Mouse (Mus musculus) yolk sac, embryonic 10.5 days (tissue): ENCODE data around the gene Abca13.

ENCODE experiments used
- DNase-seq: peaks from one replicate; pipeline ENCODE4 v3.0.0-alpha.2; 2017; ENCODE audit warnings: low spot score

Gene Abca13

DNA sequence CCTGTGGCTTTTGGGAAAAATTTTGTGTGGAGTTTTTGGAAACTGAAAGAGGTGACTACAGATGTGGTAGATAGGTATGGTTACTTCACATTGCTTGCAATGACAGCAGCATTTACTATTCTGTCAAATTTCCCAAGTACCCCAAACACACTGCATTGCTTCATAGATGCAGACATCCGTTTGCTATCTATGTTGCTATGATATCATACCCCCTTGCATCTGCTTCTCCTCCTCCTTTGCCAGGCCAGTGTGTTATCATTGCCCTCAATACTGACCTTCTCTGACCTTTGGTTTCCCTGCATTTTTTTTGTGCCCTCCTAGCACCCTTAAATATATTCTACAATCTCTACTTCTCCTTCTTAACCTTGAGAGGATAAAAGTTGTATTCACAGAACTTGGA, 341.4 kb downstream of the Abca13 start:
- no peak for DNase-seq

- no peak for DNase-seq
Observed at GRCm38 (mm10) chr11:9533658-9534202, 342.0 kb downstream of the Abca13 start.

DNA sequence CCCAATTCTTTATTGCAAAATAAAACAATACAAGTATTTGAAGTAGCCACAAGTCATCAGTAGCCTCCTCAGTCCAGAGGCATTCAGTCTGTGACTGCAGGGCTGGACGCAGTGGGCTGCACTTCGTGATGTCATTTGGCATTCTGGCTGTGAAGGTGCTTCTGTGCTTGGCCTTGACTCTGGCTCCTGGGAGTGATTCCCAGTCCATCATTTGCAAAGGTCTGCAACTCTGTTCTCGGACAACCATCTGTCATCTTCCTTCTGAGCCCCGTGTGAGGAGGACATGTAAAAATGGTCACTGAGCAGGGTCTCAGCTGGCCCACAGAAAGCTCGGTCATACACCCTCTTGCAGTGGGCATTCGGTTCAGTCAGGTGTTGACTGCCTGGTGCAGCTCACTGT, 345.1 kb downstream of the Abca13 start:
- DNase-seq, result no peak

DNA sequence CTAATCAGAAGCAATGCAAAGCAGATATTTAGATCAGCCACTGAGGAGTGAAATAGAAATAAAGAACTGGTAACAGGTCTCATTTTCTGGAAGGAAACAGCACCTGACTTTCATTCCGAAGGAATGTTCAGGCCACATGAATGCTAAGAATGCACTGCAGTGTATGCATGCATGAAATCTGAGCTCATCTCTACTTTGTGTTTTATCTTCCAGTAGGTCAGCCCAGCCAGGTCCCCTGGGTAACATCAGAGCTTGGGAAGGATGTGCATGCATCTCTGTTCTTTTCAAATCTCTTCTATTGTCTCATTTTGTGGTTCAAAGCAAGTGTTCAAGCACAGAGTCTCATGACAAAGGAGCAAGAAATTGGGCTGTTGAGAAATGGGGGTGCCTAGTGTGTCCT, 346.6 kb downstream of the Abca13 start:
- DNase-seq, result no peak

GRCm38 (mm10) chr11:9560026-9560425, 368.3 kb downstream of the Abca13 start:
- DNase-seq, result no peak

DNA sequence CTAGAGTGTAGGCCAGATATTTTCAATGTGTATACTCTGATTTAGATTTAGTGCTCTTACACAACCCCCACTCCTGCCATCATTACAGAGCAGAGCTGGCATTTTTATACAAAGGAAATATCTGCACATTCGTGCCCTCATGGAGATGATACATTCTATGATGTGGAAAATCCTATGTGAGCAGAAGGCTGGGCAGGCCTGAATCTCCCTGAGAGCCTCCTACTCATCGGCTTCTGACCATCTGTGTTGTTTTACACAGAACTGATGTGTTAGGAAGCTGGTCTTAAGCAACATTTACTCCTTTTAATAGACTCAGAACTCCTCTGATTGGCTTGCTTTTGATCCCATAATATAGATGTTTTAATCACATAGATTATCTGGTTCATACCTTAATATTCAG, 376.6 kb downstream of the Abca13 start:
- no peak for DNase-seq

- no peak for DNase-seq
Observed at GRCm38 (mm10) chr11:9570319-9570718, 378.6 kb downstream of the Abca13 start.

DNA sequence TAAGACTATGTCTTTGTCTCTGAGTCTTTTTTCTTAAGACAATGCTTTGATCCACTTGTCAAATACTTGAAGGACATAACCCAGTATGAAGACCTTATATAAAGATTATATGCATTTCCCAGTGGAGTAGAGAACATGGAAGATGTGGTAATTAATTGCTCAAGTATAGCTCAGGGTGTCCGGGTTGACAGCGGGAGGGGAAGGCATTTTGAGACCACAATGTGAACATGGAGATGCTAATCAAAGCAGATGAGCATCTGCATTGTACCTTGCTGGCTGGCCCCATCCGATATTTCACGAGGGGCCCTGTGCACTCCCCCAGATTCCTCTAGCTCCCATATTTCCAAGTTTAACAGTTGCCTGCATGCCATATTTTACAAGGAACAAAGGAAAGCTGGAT, 383.2 kb downstream of the Abca13 start:
- no peak for DNase-seq

DNA sequence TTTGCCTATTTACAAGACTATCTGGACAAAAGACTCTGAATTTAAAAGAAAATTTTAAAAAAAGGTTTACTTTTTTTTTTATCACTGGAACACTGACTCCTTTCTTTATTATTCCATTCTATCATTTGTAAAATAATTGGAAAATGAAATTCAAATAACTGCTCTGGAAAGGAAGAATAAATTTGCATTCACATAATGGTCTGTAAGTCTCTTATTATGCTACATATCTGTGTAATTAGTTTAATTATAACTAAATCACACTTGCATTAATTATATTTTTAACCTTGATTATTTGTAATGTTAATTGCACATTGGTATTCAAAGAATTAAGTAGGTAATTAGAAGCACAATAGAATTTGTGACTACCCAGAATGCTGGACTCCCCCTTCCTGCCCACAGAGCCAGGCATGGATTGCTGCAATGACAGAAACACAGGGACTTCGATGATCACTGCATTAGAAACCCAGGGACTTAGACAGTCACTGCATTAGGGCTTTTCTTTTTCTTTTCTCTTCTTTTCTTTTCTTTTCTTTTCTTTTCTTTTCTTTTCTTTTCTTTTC, 400.1 kb downstream of the Abca13 start:
- no peak for DNase-seq

DNA sequence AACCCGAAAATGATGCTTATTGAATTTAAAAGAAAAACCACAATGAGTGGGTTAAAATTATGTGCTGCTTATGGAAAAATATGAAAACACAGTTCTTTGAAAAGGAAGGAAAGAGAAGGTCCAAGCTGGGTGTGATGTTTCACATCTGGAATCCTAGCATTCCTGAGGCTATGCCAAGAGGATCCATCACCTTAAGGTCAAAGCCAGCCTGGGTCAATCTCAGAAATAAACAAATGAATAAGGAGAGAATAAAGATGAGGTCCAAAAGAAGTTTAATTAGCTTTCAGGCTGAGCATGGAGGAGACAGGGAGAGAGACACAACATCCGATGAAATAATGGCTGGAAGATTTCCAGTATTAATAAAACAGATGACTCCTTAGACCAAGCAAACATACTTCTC, 405.6 kb downstream of the Abca13 start:
- no peak for DNase-seq

DNA sequence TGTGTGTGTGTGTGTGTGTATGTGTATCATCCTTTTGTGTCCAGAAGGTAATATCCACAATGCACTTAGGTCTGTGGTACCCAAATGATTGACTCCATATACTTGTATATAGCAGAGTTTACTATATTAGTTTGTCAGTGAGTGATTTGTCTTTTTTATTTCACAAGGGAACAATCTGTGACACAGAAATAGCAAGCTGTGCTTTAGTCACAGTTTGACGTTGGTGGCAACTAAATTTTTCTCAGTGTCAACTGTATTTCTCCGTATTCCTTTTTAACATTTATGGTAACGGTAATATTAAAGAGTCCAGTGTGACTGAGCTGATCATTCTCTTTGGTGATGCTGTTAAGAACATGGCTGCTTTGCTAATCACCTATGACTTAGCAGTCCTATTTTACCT, 409.4 kb downstream of the Abca13 start:
- no peak for DNase-seq

DNA sequence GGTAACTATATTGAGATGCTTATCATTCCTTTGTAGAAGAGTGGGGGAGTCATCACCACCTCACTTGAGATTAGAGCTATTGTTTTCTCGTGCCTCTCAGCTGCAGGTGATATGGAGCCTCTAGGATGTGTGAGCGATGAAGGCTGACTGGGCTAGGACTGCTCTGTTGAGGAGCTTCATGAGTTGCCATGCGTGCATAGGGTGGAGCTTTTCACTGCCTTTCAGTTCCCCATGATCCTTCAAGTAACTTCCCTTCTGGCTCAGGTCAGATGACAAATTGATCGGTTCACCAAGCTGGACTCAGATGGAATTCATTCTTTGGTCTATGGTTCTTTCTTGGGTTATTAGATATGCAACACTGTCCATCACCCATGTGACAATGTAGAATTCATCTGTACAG, 410.4 kb downstream of the Abca13 start:
- DNase-seq, result no peak

DNA sequence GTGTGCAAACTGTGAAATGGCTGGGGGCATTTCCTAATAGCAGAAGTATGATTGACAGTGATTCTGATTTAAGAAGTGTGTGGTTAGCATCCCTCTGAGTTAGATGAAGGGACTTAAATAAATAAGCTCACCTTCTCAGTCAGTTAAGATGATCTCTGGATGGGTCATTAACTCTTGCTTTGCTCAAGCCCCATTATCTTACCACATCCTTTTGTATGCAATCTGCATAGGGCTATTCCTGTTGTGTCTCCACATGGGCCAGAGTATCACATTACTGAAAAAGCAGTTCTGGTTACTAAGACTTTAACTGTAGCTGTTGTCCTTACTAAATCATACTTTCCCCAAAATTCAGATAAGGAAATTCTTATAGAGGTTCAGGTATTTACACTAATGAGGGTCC, 416.5 kb downstream of the Abca13 start:
- DNase-seq, result no peak

- DNase-seq, result no peak
Observed at GRCm38 (mm10) chr11:9609075-9609474, 417.3 kb downstream of the Abca13 start.

DNA sequence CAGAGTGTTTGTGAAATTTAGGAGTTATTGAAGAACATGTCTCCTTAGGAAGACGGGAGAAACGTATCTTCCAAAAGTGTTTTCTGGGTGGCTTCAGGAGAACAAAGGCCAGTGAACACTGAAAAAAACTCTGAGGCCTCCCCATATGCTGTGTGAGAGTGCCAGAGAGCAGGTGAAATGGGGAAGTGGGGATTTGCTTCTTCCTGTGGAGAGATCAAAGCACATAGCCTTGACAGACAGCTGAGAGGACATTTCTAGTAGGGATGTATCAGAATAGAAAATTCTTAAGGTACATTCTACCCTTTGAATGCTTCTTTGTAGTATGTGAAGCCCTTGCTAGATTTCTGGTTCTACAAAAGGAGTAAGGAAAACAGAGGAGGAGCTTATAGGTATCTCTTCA, 424.4 kb downstream of the Abca13 start:
- no peak for DNase-seq

- no peak for DNase-seq
Observed at GRCm38 (mm10) chr11:9616665-9617064, 424.9 kb downstream of the Abca13 start.

DNA sequence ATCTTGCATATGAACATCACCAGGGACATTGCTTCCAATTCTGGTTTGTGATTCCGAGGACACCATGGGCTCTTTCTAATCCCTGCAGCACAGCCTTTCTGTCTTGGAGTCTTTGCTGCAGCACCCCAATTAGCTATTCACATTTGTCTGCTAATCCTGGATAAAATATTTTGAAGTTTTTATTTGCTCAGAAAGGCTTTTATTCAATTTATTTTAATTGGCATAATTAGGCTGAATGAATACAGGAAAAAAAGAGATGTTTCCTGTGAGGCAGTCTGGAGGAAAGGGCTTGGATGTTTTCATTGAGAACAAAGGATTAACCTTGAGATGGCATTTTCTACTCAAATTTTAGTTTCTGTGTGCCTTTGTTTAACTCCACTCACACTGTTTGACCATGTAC, 428.2 kb downstream of the Abca13 start:
- DNase-seq, result no peak

DNA sequence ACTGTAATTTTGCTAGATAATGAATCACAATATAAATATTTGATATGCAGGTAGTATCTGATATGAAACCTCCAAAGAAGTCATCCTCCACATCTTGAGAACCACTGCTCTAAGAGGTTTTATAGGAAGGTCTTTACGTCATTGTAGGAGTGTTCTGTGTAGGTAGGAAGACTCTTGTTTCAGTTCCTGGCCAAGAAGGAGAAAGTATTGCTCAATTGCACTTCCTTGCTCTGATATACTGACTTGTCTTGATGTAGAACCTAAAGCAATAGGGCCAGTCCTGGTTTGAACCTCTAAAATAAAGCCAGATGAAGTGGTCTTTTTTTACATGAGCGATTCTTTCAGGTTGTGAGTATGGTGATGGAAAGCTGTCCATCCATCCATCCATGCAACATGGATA, 431.1 kb downstream of the Abca13 start:
- DNase-seq, result no peak

DNA sequence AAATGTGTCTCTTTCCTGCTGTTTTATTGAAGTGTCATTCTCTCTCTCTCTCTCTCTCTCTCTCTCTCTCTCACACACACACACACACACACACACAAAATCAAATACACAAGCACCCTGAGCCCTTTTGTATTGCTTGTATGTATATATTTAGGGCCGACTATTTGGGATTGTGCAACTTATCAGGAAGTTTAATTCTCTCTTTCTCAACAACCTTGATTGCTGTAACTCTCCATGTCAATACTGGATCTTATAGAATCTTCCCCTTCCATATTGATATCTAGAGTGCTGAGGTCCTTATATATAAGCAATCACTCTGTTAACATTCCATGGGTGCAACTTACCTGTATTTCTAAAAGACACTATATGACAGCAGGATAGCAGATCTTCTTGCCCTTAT, 433.0 kb downstream of the Abca13 start:
- no peak for DNase-seq

- no peak for DNase-seq
Observed at GRCm38 (mm10) chr11:9625812-9626211, 434.1 kb downstream of the Abca13 start.

GRCm38 (mm10) chr11:9647272-9647671, 455.5 kb downstream of the Abca13 start:
- DNase-seq, result no peak

DNA sequence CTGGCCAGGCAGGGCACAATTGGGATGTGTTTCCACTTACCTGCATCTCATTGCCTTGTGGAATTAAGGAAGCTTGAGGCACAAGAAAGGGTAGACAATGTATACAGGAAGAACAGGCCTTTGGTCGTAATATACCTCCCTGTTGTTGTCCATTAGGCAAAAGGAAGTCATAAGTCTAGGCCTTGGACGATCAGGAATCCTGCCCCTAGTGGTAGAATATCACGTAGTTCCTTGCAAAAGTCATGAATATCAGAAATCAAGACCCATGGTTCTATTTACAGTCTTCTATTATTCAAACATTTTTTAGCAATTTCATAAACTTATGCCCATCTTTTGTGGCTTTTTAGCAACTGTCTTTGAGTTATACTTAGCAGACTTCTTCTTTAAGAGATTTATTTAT, 456.2 kb downstream of the Abca13 start:
- DNase-seq, result no peak

DNA sequence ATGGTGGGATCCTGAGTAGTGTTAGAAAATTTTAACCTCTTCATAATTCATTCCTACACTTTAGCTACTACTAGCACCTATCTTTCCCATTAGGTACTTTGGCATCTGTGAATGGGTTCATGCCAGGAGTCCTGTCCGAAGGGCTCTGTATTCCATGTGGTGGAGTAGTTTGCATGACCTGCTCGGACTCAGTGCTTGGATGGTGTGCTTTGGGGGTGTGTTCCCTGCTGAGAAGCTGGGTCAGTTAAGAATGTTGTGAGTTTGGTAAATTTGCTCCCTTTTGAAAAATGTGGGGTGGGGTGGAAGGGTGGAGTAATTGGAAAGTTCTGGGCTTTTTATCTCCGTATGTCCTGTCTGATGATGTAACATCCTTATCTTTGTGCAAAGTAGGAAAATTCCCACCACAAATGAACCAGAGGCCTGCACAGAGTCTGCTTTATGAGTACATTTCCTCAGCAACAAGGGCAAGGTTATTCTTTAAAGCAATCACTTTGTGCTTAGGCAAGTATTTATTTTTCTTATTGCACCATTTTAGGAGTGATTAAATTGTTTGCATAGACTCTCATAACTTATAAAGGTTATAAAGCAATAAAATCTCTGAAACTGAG, 475.0 kb downstream of the Abca13 start:
- no peak for DNase-seq

GRCm38 (mm10) chr11:9669430-9669829, 477.7 kb downstream of the Abca13 start:
- no peak for DNase-seq
